Mouse (Mus musculus) limb, embryonic 12.5 days (tissue): Measurements from ENCODE around the gene Ptprd. TPM values are rescaled to one million over a fixed set of nuclear protein-coding genes. Genes with fewer than 3 reads are reported as not detected.
"Not testable (repeated sequence)": the region's sequence is repeated elsewhere in the genome, so short reads cannot be mapped to it uniquely, and the experiment has no call there.

Source experiments
- ATAC-seq: fragments of 200-750 bp; cut with Nextera tagmentation; 2 replicates; pipeline ENCODE4 v1.8.0; 2017; ENCODE audit warnings: low read depth, moderate TSS enrichment; ENCODE audit not compliant: insufficient number of reproducible peaks, insufficient read depth, low FRiP score, low TSS enrichment
- H3K27ac ChIP-seq: fragments of 300-500 bp; sonication (generic); 2 replicates; pipeline ENCODE4 v1.5.1; 2016; ENCODE audit warnings: mild to moderate bottlenecking, moderate library complexity
- H3K27me3 ChIP-seq: fragments of 300-500 bp; sonication (generic); 2 replicates; pipeline ENCODE4 v1.6.1; 2016; ENCODE audit warnings: mild to moderate bottlenecking, moderate library complexity
- H3K36me3 ChIP-seq: fragments of 300-500 bp; sonication (generic); 2 replicates; pipeline ENCODE4 v1.6.1; 2016; ENCODE audit warnings: mild to moderate bottlenecking, moderate library complexity
- H3K4me1 ChIP-seq: fragments of 300-500 bp; sonication (generic); replicated peaks from 2 replicates; pipeline ENCODE4 v1.6.1; 2016
- H3K4me2 ChIP-seq: fragments of 300-500 bp; sonication (generic); 2 replicates; pipeline ENCODE4 v1.6.1; 2016; ENCODE audit warnings: mild to moderate bottlenecking, moderate library complexity
- H3K4me3 ChIP-seq: fragments of 300-500 bp; sonication (generic); replicated peaks from 2 replicates; pipeline ENCODE4 v1.5.1; 2016; ENCODE audit warnings: mild to moderate bottlenecking
- H3K9ac ChIP-seq: fragments of 300-500 bp; sonication (generic); replicated peaks from 2 replicates; pipeline ENCODE4 v1.6.1; 2016; ENCODE audit warnings: mild to moderate bottlenecking, moderate library complexity
- H3K9me3 ChIP-seq: fragments of 300-500 bp; sonication (generic); 2 replicates; pipeline ENCODE4 v1.6.1; 2016; ENCODE audit warnings: mild to moderate bottlenecking, moderate library complexity
- WGBS: fragments of 180-500 bp; shearing (Covaris S2); methylation state at CpG from one replicate; pipeline ENCODE4 v1.1.7; 2016; 5-methylcytosine and 5-hydroxymethylcytosine counted together
- polyA plus RNA-seq: library from polyadenylated mRNA; unstranded; fragments of >200 nt; fragmentation: Nextera tagmentation; extraction: Ambion mirVana; gene quantifications from 2 replicates; pipeline ENCODE4 v1.2.1, GENCODE M21; 2016

Ptprd gene
- polyA plus RNA-seq, 1 experiment from 2014 or later: 30.9 TPM

- no peak for ATAC-seq
- Histone ChIP-seq H3K4me1 (no peaks in the 10 kb centered on the region), H3K27me3 (no peaks in the 10 kb centered on the region), H3K4me3 (no peak overlapping the region), H3K4me2 (no peak overlapping the region), H3K36me3 (no peaks in the 10 kb centered on the region), H3K9me3 (no peaks in the 10 kb centered on the region), H3K27ac (no peak overlapping the region), H3K9ac (no peak overlapping the region)
- WGBS: 83% methylated on average over 4 of the region's 4 CpGs
These were observed 322.3 kb downstream of the Ptprd start for GRCm38 (mm10) chr4:77889489-77889888.

- H3K4me3 ChIP-seq: no peak overlapping the region
- no peak for ATAC-seq
- no peaks in the 10 kb centered on the region for H3K4me1 ChIP-seq
- H3K9me3 ChIP-seq: no peaks in the 10 kb centered on the region
- WGBS: 64% methylated on average over 2 of the region's 2 CpGs
- H3K9ac ChIP-seq: no peak overlapping the region
- no peaks in the 10 kb centered on the region for H3K27me3 ChIP-seq
- H3K27ac ChIP-seq: no peak overlapping the region
- no peak overlapping the region for H3K4me2 ChIP-seq
- H3K36me3 ChIP-seq: no peaks in the 10 kb centered on the region
These were observed 331.5 kb downstream of the Ptprd start for GRCm38 (mm10) chr4:77880213-77880612.

GRCm38 (mm10) chr4:77861269-77861668 lies 350.5 kb downstream of the Ptprd start:
- H3K4me1 ChIP-seq: no peaks in the 10 kb centered on the region
- WGBS: 81% methylated on average over 5 of the region's 5 CpGs
- H3K9me3 ChIP-seq: 0 out of 2 replicates have a peak, but pooled peaks cover 7% of the 10 kb centered on the region
- H3K27ac ChIP-seq: no peak overlapping the region
- H3K4me3 ChIP-seq: no peak overlapping the region
- ATAC-seq: no peak
- no peaks in the 10 kb centered on the region for H3K36me3 ChIP-seq
- H3K4me2 ChIP-seq: no peak overlapping the region
- no peak overlapping the region for H3K9ac ChIP-seq
- H3K27me3 ChIP-seq: no peaks in the 10 kb centered on the region

GRCm38 (mm10) chr4:77797391-77797790 lies 414.4 kb downstream of the Ptprd start:
- H3K9me3 ChIP-seq, H3K27ac ChIP-seq, H3K4me1 ChIP-seq, H3K9ac ChIP-seq, ATAC-seq, H3K4me2 ChIP-seq, H3K27me3 ChIP-seq, H3K4me3 ChIP-seq, H3K36me3 ChIP-seq: not testable (repeated sequence)
- WGBS: 70% methylated on average over 1 of the region's 1 CpGs

- no peak for ATAC-seq
- H3K4me2 ChIP-seq: no peak overlapping the region
- H3K4me1 ChIP-seq: no peaks in the 10 kb centered on the region
- no peaks in the 10 kb centered on the region for H3K9me3 ChIP-seq
- H3K27ac ChIP-seq: no peak overlapping the region
- no peak overlapping the region for H3K9ac ChIP-seq
- no peaks in the 10 kb centered on the region for H3K36me3 ChIP-seq
- 90% methylated on average over 2 of the region's 2 CpGs for WGBS
- no peak overlapping the region for H3K4me3 ChIP-seq
- no peaks in the 10 kb centered on the region for H3K27me3 ChIP-seq
These were observed 434.5 kb downstream of the Ptprd start for GRCm38 (mm10) chr4:77777237-77777636.

- Histone ChIP-seq H3K4me2 (no peak overlapping the region), H3K4me1 (no peaks in the 10 kb centered on the region), H3K9me3 (no peaks in the 10 kb centered on the region), H3K36me3 (no peaks in the 10 kb centered on the region), H3K9ac (no peak overlapping the region), H3K4me3 (no peak overlapping the region), H3K27ac (no peak overlapping the region), H3K27me3 (no peaks in the 10 kb centered on the region)
- ATAC-seq: no peak
- WGBS: 81% methylated on average over 1 of the region's 1 CpGs
These were observed 448.0 kb downstream of the Ptprd start for GRCm38 (mm10) chr4:77763790-77764189.

- Histone ChIP-seq H3K9ac (no peak overlapping the region), H3K36me3 (no peaks in the 10 kb centered on the region), H3K27me3 (no peaks in the 10 kb centered on the region), H3K4me1 (no peaks in the 10 kb centered on the region), H3K9me3 (no peaks in the 10 kb centered on the region), H3K4me2 (no peak overlapping the region), H3K27ac (no peak overlapping the region), H3K4me3 (no peak overlapping the region)
- WGBS: 93% methylated on average over 2 of the region's 2 CpGs
- no peak for ATAC-seq
These were observed 468.4 kb downstream of the Ptprd start for GRCm38 (mm10) chr4:77743391-77743790.

- Histone ChIP-seq H3K9me3 (no peaks in the 10 kb centered on the region), H3K4me2 (no peak overlapping the region), H3K27me3 (no peaks in the 10 kb centered on the region), H3K9ac (no peak overlapping the region), H3K36me3 (no peaks in the 10 kb centered on the region), H3K4me3 (no peak overlapping the region), H3K27ac (no peak overlapping the region), H3K4me1 (no peaks in the 10 kb centered on the region)
- no peak for ATAC-seq
- 72% methylated on average over 6 of the region's 6 CpGs for WGBS
These were observed 489.9 kb downstream of the Ptprd start for GRCm38 (mm10) chr4:77721908-77722307.

GRCm38 (mm10) chr4:77717792-77718191 lies 494.0 kb downstream of the Ptprd start:
- Histone ChIP-seq H3K36me3 (no peaks in the 10 kb centered on the region), H3K4me3 (no peak overlapping the region), H3K9ac (no peak overlapping the region), H3K4me1 (no peaks in the 10 kb centered on the region), H3K27ac (no peak overlapping the region), H3K9me3 (no peaks in the 10 kb centered on the region), H3K4me2 (no peak overlapping the region), H3K27me3 (no peaks in the 10 kb centered on the region)
- no peak for ATAC-seq
- WGBS: 61% methylated on average over 2 of the region's 2 CpGs

GRCm38 (mm10) chr4:77710231-77710630 lies 501.5 kb downstream of the Ptprd start:
- WGBS: 92% methylated on average over 2 of the region's 2 CpGs
- Histone ChIP-seq H3K27me3 (no peaks in the 10 kb centered on the region), H3K9me3 (no peaks in the 10 kb centered on the region), H3K4me1 (no peaks in the 10 kb centered on the region), H3K9ac (no peak overlapping the region), H3K36me3 (no peaks in the 10 kb centered on the region), H3K4me2 (no peak overlapping the region), H3K4me3 (no peak overlapping the region), H3K27ac (no peak overlapping the region)
- ATAC-seq: no peak

- H3K27me3 ChIP-seq: no peaks in the 10 kb centered on the region
- ATAC-seq: no peak
- no peak overlapping the region for H3K4me3 ChIP-seq
- no peaks in the 10 kb centered on the region for H3K9me3 ChIP-seq
- no peaks in the 10 kb centered on the region for H3K4me1 ChIP-seq
- no peak overlapping the region for H3K4me2 ChIP-seq
- WGBS: 79% methylated on average over 2 of the region's 2 CpGs
- no peak overlapping the region for H3K9ac ChIP-seq
- H3K36me3 ChIP-seq: no peaks in the 10 kb centered on the region
- H3K27ac ChIP-seq: no peak overlapping the region
These were observed 513.5 kb downstream of the Ptprd start for GRCm38 (mm10) chr4:77698294-77698693.

- no peaks in the 10 kb centered on the region for H3K36me3 ChIP-seq
- no peaks in the 10 kb centered on the region for H3K27me3 ChIP-seq
- H3K27ac ChIP-seq: no peak overlapping the region
- ATAC-seq: no peak
- H3K9me3 ChIP-seq: no peaks in the 10 kb centered on the region
- no peak overlapping the region for H3K9ac ChIP-seq
- H3K4me3 ChIP-seq: no peak overlapping the region
- H3K4me1 ChIP-seq: no peaks in the 10 kb centered on the region
- WGBS: 81% methylated on average over 1 of the region's 1 CpGs
- no peak overlapping the region for H3K4me2 ChIP-seq
These were observed 536.0 kb downstream of the Ptprd start for GRCm38 (mm10) chr4:77675798-77676197.
